Mouse (Mus musculus) kidney, adult 8-10 months (tissue): ENCODE results near the gene Pip4k2a.

Experiments used
- DNase-seq, 2 experiments: peaks; one replicate each; pipeline ENCODE4 v3.0.0; 2022

The Pip4k2a gene

GRCm38 (mm10) chr2:18954422-18954821, 43.5 kb downstream of the Pip4k2a start:
- no peak for DNase-seq

GRCm38 (mm10) chr2:18952102-18952673, 45.7 kb downstream of the Pip4k2a start:
- DNase-seq, result no peak

GRCm38 (mm10) chr2:18950758-18951157, 47.2 kb downstream of the Pip4k2a start:
- DNase-seq, result no peak

- no peak for DNase-seq
Observed at GRCm38 (mm10) chr2:18948741-18949140, 49.2 kb downstream of the Pip4k2a start.

GRCm38 (mm10) chr2:18947669-18948459, 50.1 kb downstream of the Pip4k2a start:
- DNase-seq, result no peak

GRCm38 (mm10) chr2:18945438-18945837, 52.5 kb downstream of the Pip4k2a start:
- DNase-seq, result no peak

- peak; percentile 50 to 71 for DNase-seq
Observed at GRCm38 (mm10) chr2:18943930-18944329, 54.0 kb downstream of the Pip4k2a start.

- no peak for DNase-seq
Observed at GRCm38 (mm10) chr2:18943366-18943765, 54.6 kb downstream of the Pip4k2a start.

- DNase-seq, result no peak
Observed at GRCm38 (mm10) chr2:18940693-18941270, 57.1 kb downstream of the Pip4k2a start.

- DNase-seq, result no peak
Observed at GRCm38 (mm10) chr2:18938923-18939329, 59.0 kb downstream of the Pip4k2a start.

- peak; percentile 34 to 45 for DNase-seq
Observed at GRCm38 (mm10) chr2:18938232-18938631, 59.7 kb downstream of the Pip4k2a start.

GRCm38 (mm10) chr2:18937611-18938010, 60.3 kb downstream of the Pip4k2a start:
- DNase-seq, result no peak

- no peak for DNase-seq
Observed at GRCm38 (mm10) chr2:18936446-18936845, 61.5 kb downstream of the Pip4k2a start.

- DNase-seq, result no peak
Observed at GRCm38 (mm10) chr2:18935581-18936027, 62.3 kb downstream of the Pip4k2a start.

GRCm38 (mm10) chr2:18934131-18934530, 63.8 kb downstream of the Pip4k2a start:
- DNase-seq, result no peak

GRCm38 (mm10) chr2:18933418-18933817, 64.5 kb downstream of the Pip4k2a start:
- no peak for DNase-seq

- no peak for DNase-seq
Observed at GRCm38 (mm10) chr2:18930318-18931060, 67.4 kb downstream of the Pip4k2a start.

GRCm38 (mm10) chr2:18928597-18929257, 69.2 kb downstream of the Pip4k2a start:
- no peak for DNase-seq

GRCm38 (mm10) chr2:18928196-18928595, 69.7 kb downstream of the Pip4k2a start:
- no peak for DNase-seq

GRCm38 (mm10) chr2:18923806-18924595, 73.9 kb downstream of the Pip4k2a start:
- no peak for DNase-seq

GRCm38 (mm10) chr2:18923098-18923649, 74.8 kb downstream of the Pip4k2a start:
- DNase-seq, result no peak
